Comparison of ENCODE assay signal across 26 mouse cellular contexts in the genomic region with DNA sequence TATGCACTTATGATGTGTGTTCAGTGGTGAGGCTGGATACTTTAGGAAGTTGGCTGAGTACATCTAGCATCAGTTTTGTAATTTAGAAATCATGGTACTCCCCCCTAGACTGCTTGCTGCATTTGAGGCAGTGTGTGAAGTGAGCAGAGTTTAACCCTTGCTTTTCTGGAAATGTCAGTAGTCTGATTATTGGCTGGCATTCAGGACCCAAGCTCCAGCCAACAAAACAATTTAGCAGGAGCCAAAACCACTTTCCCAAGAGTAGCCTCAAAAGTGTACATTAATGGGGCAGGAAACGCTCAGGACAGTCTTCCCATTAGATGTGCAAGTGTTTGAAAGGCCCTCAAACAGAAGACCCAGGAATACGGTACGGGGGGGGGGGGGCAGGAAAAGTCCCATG. TPM values are rescaled to one million over a fixed set of nuclear protein-coding genes. Genes with fewer than 3 reads are reported as not detected.
DNase-seq lines count a peak whose midpoint lies in the region; ATAC-seq lines count a peak whose summit lies in the region.
"Had no signal": no experiment of that assay in that cellular context is flagged by ENCODE, and none has a peak within 500 bp of the region (broad histone marks: within the 10 kb centered on the region; RNA-seq: fewer than 3 reads in every experiment).

No protein-coding gene starts in this region.

- DNase-seq in forebrain, embryonic 10.5 days (ENCODE audit: extremely low spot score, low spot score) = peak; percentile 8
- peak; percentile 21 for DNase-seq in heart, adult 11 months
- no peak for DNase-seq in heart, postnatal 36 days
- peak; percentile 78 for DNase-seq in midbrain, embryonic 11.5 days (ENCODE audit: low spot score, missing footprints)
- no peak for DNase-seq in layer of hippocampus, postnatal 36 days
- DNase-seq: adrenal gland, adult 2 months; adrenal gland, postnatal 14 days; adrenal gland, postnatal 36 days; B cell, adult 2 months; cerebellum, adult 11 months; cerebellum, adult 18-20 months; cerebellum, adult 8-10 months; cerebellum, adult 9-11 months; cerebellum, postnatal 14 days; cerebellum, postnatal 36 days; embryo, embryonic 11 days had no signal

- no peaks in the 10 kb centered on the region for H3K36me3 ChIP-seq in forebrain, embryonic 10.5 days (replicated peaks)
- no peaks in the 10 kb centered on the region for H3K36me3 ChIP-seq in forebrain, embryonic 15.5 days
- no peaks in the 10 kb centered on the region for H3K36me3 ChIP-seq in midbrain, embryonic 11.5 days (ENCODE audit: control insufficient read depth, insufficient read depth, low read length)
- H3K36me3 ChIP-seq in midbrain, embryonic 13.5 days = no peaks in the 10 kb centered on the region
- H3K36me3 ChIP-seq: embryonic facial prominence, embryonic 13.5 days; embryonic facial prominence, embryonic 15.5 days; forebrain, embryonic 12.5 days; G1E had no signal

- ATAC-seq in forebrain, embryonic 15.5 days (replicated peaks) = no peak
- no peak for ATAC-seq in midbrain, embryonic 11.5 days (ENCODE audit: low FRiP score)
- no peak for ATAC-seq in midbrain, embryonic 13.5 days
- ATAC-seq: CD4-positive, CD25-positive, alpha-beta regulatory T cell, adult 4 months; forebrain, embryonic 16.5 days had no signal

- no peak overlapping the region for H3K9ac ChIP-seq in forebrain, embryonic 15.5 days (replicated peaks)
- H3K9ac ChIP-seq in midbrain, embryonic 11.5 days (ENCODE audit: low read length) = no peak overlapping the region
- no peak overlapping the region for H3K9ac ChIP-seq in midbrain, embryonic 13.5 days (replicated peaks)
- H3K9ac ChIP-seq: embryonic facial prominence, embryonic 13.5 days; embryonic facial prominence, embryonic 15.5 days; forebrain, embryonic 12.5 days had no signal

- no peaks in the 10 kb centered on the region for H3K9me3 ChIP-seq in forebrain, embryonic 10.5 days
- H3K9me3 ChIP-seq in forebrain, embryonic 15.5 days = no peaks in the 10 kb centered on the region
- no peaks in the 10 kb centered on the region for H3K9me3 ChIP-seq in midbrain, embryonic 11.5 days (ENCODE audit: control insufficient read depth, low read length)
- H3K9me3 ChIP-seq in midbrain, embryonic 13.5 days = no peaks in the 10 kb centered on the region
- H3K9me3 ChIP-seq: embryonic facial prominence, embryonic 13.5 days; embryonic facial prominence, embryonic 15.5 days; forebrain, embryonic 12.5 days had no signal

- peaks cover 15% of the 10 kb centered on the region for H3K27me3 ChIP-seq in forebrain, embryonic 10.5 days (ENCODE audit: poor library complexity, severe bottlenecking)
- H3K27me3 ChIP-seq in forebrain, embryonic 15.5 days = no peaks in the 10 kb centered on the region
- no peaks in the 10 kb centered on the region for H3K27me3 ChIP-seq in midbrain, embryonic 11.5 days (ENCODE audit: control insufficient read depth, insufficient read depth, low read length)
- no peaks in the 10 kb centered on the region for H3K27me3 ChIP-seq in midbrain, embryonic 13.5 days
- H3K27me3 ChIP-seq: CH12.LX; embryonic facial prominence, embryonic 13.5 days; embryonic facial prominence, embryonic 15.5 days; forebrain, embryonic 12.5 days had no signal

- no peak overlapping the region for H3K27ac ChIP-seq in forebrain, embryonic 10.5 days
- no peak overlapping the region for H3K27ac ChIP-seq in forebrain, embryonic 15.5 days (replicated peaks)
- no peak overlapping the region for H3K27ac ChIP-seq in midbrain, embryonic 11.5 days (ENCODE audit: low read depth, low read length)
- no peak overlapping the region for H3K27ac ChIP-seq in midbrain, embryonic 13.5 days
- H3K27ac ChIP-seq: embryonic facial prominence, embryonic 13.5 days; embryonic facial prominence, embryonic 15.5 days; forebrain, embryonic 12.5 days had no signal

- no peak overlapping the region for H3K4me3 ChIP-seq in forebrain, embryonic 10.5 days
- no peak overlapping the region for H3K4me3 ChIP-seq in forebrain, embryonic 15.5 days
- H3K4me3 ChIP-seq in midbrain, embryonic 11.5 days (ENCODE audit: low read depth, low read length) = no peak overlapping the region
- no peak overlapping the region for H3K4me3 ChIP-seq in midbrain, embryonic 13.5 days (replicated peaks)
- H3K4me3 ChIP-seq: embryonic facial prominence, embryonic 13.5 days; embryonic facial prominence, embryonic 15.5 days; erythroblast, embryonic 14.5 days; forebrain, embryonic 12.5 days had no signal

- H3K4me1 ChIP-seq in forebrain, embryonic 10.5 days = peaks cover 30% of the 10 kb centered on the region
- peaks cover 32% of the 10 kb centered on the region for H3K4me1 ChIP-seq in forebrain, embryonic 15.5 days
- H3K4me1 ChIP-seq in midbrain, embryonic 11.5 days (ENCODE audit: control insufficient read depth, insufficient read depth, low read length) = peaks cover 9% of the 10 kb centered on the region
- H3K4me1 ChIP-seq in midbrain, embryonic 13.5 days (replicated peaks) = peaks cover 24% of the 10 kb centered on the region

- H3K4me2 ChIP-seq in forebrain, embryonic 15.5 days (replicated peaks) = no peak overlapping the region
- H3K4me2 ChIP-seq in midbrain, embryonic 11.5 days = no peak overlapping the region
- H3K4me2 ChIP-seq in midbrain, embryonic 13.5 days (replicated peaks) = no peak overlapping the region
- H3K4me2 ChIP-seq: embryonic facial prominence, embryonic 13.5 days; embryonic facial prominence, embryonic 15.5 days; forebrain, embryonic 12.5 days had no signal

- 73% methylated on average over 3 of the region's 3 CpGs for WGBS in forebrain, embryonic 10.5 days
- 26% methylated on average over 3 of the region's 3 CpGs for WGBS in forebrain, embryonic 15.5 days
- 59% methylated on average over 3 of the region's 3 CpGs for WGBS in midbrain, embryonic 11.5 days
- WGBS in midbrain, embryonic 13.5 days = 63% methylated on average over 3 of the region's 3 CpGs

- intact Hi-C loops in heart, postnatal 36 days (cut with DNase I) = no loop called here

RNA-seq across cellular contexts. Expression of a gene that starts 2.8 kb away (rescaled TPM):
- polyA plus RNA-seq in forebrain, embryonic 10.5 days (2016; fragmentation: Nextera tagmentation; extraction: Ambion mirVana) = 73.5 and 74.2 TPM in 2 replicates
- polyA plus RNA-seq in forebrain, embryonic 15.5 days (2015; fragmentation: Nextera tagmentation; extraction: Ambion mirVana) = 81.6 and 83.0 TPM in 2 replicates
- 10 to 100 TPM in 1 of 2 experiments, 1 to 10 TPM in 1; 9.0 to 11.8 TPM for total RNA-seq in heart, postnatal 36 days (2021)
- 93.5 and 111 TPM in 2 replicates for polyA plus RNA-seq in midbrain, embryonic 11.5 days (2014; fragmentation: Nextera tagmentation; extraction: Ambion mirVana)
- polyA plus RNA-seq in midbrain, embryonic 13.5 days (2015; fragmentation: Nextera tagmentation; extraction: Ambion mirVana) = 94.5 and 95.6 TPM in 2 replicates
- 10 to 100 TPM; 33.4 to 35.9 TPM for total RNA-seq in layer of hippocampus, postnatal 36 days (2021)
- polyA plus RNA-seq: CD4-positive, CD25-positive, alpha-beta regulatory T cell, adult 4 months; G1E had no signal

Comparison
In these comparisons a context has a peak if more than half of its experiments do, and no peak if none do; other contexts are left out.
1. DNase-seq: peak in forebrain, embryonic 10.5 days (single experiment), heart, adult 11 months (single experiment) and midbrain, embryonic 11.5 days (single experiment); none in heart, postnatal 36 days (0 of 2) and layer of hippocampus, postnatal 36 days (0 of 2).